Mouse (Mus musculus) limb, embryonic 15.5 days (tissue): Measurements from ENCODE around the gene Zfp422. TPM values are rescaled to one million over a fixed set of nuclear protein-coding genes. Genes with fewer than 3 reads are reported as not detected.

Experiments
- ATAC-seq: fragments of 200-750 bp; cut with Nextera tagmentation; 2 replicates; pipeline ENCODE4 v1.8.0; 2017; ENCODE audit warnings: low read depth, moderate TSS enrichment; ENCODE audit not compliant: insufficient number of reproducible peaks, low FRiP score, low TSS enrichment
- H3K27ac ChIP-seq: fragments of 300-500 bp; sonication (generic); 2 replicates; pipeline ENCODE4 v1.5.1; 2015; ENCODE audit warnings: moderate library complexity, mild to moderate bottlenecking, inconsistent platforms
- H3K27me3 ChIP-seq: fragments of 300-500 bp; sonication (generic); 2 replicates; pipeline ENCODE4 v1.6.1; 2015; ENCODE audit warnings: inconsistent platforms
- H3K36me3 ChIP-seq: fragments of 300-500 bp; sonication (generic); 2 replicates; pipeline ENCODE4 v1.6.1; 2015; ENCODE audit warnings: inconsistent platforms
- H3K4me1 ChIP-seq: fragments of 300-500 bp; sonication (generic); 2 replicates; pipeline ENCODE4 v1.6.1; 2015; ENCODE audit warnings: inconsistent platforms
- H3K4me2 ChIP-seq: fragments of 300-500 bp; sonication (generic); 2 replicates; pipeline ENCODE4 v1.6.1; 2015; ENCODE audit warnings: mild to moderate bottlenecking, inconsistent platforms
- H3K4me3 ChIP-seq: fragments of 300-500 bp; sonication (generic); 2 replicates; pipeline ENCODE4 v1.5.1; 2015; ENCODE audit warnings: mild to moderate bottlenecking, inconsistent platforms
- H3K9ac ChIP-seq: fragments of 300-500 bp; sonication (generic); 2 replicates; pipeline ENCODE4 v1.6.1; 2015; ENCODE audit warnings: inconsistent platforms
- H3K9me3 ChIP-seq: fragments of 300-500 bp; sonication (generic); 2 replicates; pipeline ENCODE4 v1.6.1; 2016; ENCODE audit warnings: inconsistent platforms
- WGBS: fragments of 180-500 bp; shearing (Covaris S2); methylation state at CpG from one replicate; pipeline ENCODE4 v1.1.7; 2015; 5-methylcytosine and 5-hydroxymethylcytosine counted together
- polyA plus RNA-seq: library from polyadenylated mRNA; unstranded; fragments of >200 nt; fragmentation: Nextera tagmentation; extraction: Ambion mirVana; gene quantifications from 2 replicates; pipeline ENCODE4 v1.2.1, GENCODE M21; 2015

Zfp422 gene
- polyA plus RNA-seq, 1 experiment from 2014 or later, result 143 TPM

DNA sequence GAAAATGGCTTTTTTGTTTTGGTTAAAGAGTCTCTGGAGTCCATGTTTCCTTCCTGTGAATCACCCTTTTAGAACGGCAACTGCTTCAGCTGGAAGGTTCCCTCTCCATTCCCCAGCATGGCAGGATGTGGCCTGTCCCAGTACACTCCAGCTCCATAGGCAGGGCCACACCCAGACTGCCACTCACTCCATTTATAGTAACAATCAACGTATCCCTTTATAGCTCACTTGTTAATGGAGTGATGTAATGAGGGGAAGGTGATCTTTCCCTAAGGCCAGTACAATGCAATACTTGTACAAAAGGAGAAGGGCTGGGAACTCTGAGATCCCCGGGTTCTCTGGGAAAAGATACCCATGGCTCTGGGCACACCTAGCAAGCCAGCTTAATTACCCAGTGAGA, 15.5 kb upstream of the Zfp422 start:
- no peak overlapping the region for H3K9ac ChIP-seq
- no peaks in the 10 kb centered on the region for H3K27me3 ChIP-seq
- H3K9me3 ChIP-seq, result no peaks in the 10 kb centered on the region
- 44% methylated on average over 3 of the region's 3 CpGs for WGBS
- H3K27ac ChIP-seq, result no peak overlapping the region
- H3K4me3 ChIP-seq, result no peak overlapping the region
- 0 out of 2 replicates have a peak, but pooled peaks cover 3% of the 10 kb centered on the region for H3K4me1 ChIP-seq
- ATAC-seq, result 0 out of 2 replicates have a peak, but pooled peaks have one; percentile 54
- no peak overlapping the region for H3K4me2 ChIP-seq
- H3K36me3 ChIP-seq, result no peaks in the 10 kb centered on the region

DNA sequence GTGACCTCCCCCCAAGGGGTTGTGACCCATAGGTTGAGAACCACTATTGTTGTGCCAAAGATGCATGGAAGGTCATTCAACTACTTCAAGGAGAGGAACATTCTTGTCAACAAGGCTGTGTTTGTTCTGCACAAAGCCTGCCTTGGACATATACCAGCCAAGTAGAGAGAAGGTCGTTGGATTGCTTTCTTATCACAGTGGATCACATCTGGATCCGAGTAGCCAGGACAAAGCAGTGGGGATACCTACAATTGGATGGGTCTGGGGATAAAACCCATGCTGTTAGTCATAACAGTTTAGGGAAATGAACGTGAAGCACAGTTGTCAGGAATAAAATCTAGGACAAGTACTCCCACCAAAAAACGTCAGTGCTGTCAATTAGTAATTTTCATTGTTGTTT, 15.1 kb upstream of the Zfp422 start:
- ATAC-seq, result no peak
- Histone ChIP-seq H3K27me3 (no peaks in the 10 kb centered on the region), H3K36me3 (no peaks in the 10 kb centered on the region), H3K9me3 (no peaks in the 10 kb centered on the region), H3K4me3 (no peak overlapping the region), H3K9ac (no peak overlapping the region), H3K4me2 (no peak overlapping the region), H3K27ac (no peak overlapping the region), H3K4me1 (0 out of 2 replicates have a peak, but pooled peaks cover 3% of the 10 kb centered on the region)
- WGBS, result 62% methylated on average over 4 of the region's 4 CpGs

DNA sequence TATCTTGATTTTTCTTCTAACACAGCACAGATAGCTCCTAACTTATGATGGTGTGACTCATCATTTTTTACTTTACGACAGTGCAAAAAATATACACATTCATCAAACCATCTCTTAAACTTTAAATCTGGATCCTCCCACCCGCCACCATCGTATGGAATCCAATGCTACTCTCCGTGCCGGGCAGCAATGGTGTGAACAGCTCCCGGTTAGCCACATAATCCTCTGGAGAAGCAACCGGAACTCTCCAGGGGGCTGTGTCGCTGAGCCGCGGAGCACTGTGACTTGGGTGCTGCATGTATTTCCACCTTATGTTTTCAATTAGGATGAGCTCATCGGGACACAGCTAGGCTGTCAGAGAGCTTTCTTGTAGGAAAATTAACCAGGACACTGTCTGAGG, 14.1 kb upstream of the Zfp422 start:
- Histone ChIP-seq H3K4me1 (0 out of 2 replicates have a peak, but pooled peaks cover 3% of the 10 kb centered on the region), H3K9ac (no peak overlapping the region), H3K27ac (no peak overlapping the region), H3K27me3 (no peaks in the 10 kb centered on the region), H3K36me3 (no peaks in the 10 kb centered on the region), H3K4me3 (no peak overlapping the region), H3K9me3 (no peaks in the 10 kb centered on the region), H3K4me2 (no peak overlapping the region)
- 58% methylated on average over 11 of the region's 11 CpGs for WGBS
- ATAC-seq, result no peak

DNA sequence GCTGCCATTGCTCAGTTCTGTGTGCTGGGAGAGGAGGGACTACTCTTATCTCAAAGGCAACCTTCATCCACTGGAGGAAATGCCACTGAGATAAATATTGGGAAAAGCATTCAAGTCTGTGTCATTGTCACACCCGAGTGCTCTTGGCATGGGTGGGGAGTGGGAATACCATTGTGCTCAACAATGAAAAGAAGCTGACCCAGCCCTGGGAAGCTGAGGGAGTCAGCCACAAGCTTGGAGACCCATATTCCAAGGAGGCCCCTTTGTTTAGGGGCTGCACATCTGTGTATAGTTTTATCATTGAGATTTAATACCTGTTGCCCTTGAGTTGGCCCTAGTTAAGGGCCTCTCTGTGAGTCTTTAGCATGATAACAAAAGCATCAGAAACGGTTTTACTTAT, 10.9 kb upstream of the Zfp422 start:
- H3K9ac ChIP-seq, result no peak overlapping the region
- no peak overlapping the region for H3K4me3 ChIP-seq
- no peak overlapping the region for H3K27ac ChIP-seq
- no peaks in the 10 kb centered on the region for H3K36me3 ChIP-seq
- no peaks in the 10 kb centered on the region for H3K9me3 ChIP-seq
- peaks cover 11% of the 10 kb centered on the region; the same call in 1 of the 2 replicates for H3K4me1 ChIP-seq
- ATAC-seq, result no peak
- H3K27me3 ChIP-seq, result no peaks in the 10 kb centered on the region
- H3K4me2 ChIP-seq, result no peak overlapping the region
- 61% methylated on average over 2 of the region's 2 CpGs for WGBS

DNA sequence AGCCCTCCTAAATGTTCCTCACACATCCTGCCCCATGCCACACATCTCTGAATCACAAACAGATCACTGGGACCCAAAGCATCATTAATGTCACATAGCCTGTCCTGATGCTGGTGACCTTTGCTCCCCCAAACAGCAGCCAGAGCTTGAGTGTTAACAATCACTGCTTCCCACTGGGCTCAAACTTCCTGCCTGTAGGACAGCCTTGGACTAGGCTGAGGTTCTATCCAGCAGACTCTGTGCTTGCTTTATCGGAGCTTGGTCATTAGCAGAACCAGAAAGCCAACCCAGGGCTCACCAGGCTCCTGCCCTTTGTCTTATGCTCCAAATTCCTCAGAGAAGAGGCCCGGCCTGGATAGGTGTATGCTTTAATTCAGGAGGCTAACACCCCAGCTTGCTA, 10.1 kb upstream of the Zfp422 start:
- Histone ChIP-seq H3K27ac (no peak overlapping the region), H3K9ac (no peak overlapping the region), H3K4me2 (no peak overlapping the region), H3K9me3 (no peaks in the 10 kb centered on the region), H3K36me3 (no peaks in the 10 kb centered on the region), H3K4me1 (peaks cover 11% of the 10 kb centered on the region; the same call in 1 of the 2 replicates), H3K27me3 (no peaks in the 10 kb centered on the region), H3K4me3 (no peak overlapping the region)
- ATAC-seq, result no peak
- WGBS, result 73% methylated on average over 2 of the region's 2 CpGs

DNA sequence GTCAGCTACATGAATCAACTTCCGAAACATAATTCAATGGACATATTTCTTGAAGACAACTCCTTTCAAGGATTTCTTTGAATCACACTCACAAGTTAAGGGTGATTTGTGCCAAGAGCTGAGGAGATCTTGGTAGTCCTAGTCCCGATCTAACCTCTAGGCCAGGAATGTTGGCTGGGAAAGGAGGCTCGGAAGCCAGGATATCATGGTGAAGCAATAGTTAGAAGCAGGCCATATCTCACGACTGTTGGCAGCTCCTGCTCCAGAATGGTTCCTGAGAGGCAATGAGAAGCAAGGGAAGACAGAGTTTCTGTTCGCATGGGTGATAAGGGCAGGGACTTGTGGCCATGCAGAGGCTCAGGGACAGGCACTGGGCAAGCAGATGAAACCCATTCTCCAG, 8.7 kb upstream of the Zfp422 start:
- ATAC-seq, result no peak

DNA sequence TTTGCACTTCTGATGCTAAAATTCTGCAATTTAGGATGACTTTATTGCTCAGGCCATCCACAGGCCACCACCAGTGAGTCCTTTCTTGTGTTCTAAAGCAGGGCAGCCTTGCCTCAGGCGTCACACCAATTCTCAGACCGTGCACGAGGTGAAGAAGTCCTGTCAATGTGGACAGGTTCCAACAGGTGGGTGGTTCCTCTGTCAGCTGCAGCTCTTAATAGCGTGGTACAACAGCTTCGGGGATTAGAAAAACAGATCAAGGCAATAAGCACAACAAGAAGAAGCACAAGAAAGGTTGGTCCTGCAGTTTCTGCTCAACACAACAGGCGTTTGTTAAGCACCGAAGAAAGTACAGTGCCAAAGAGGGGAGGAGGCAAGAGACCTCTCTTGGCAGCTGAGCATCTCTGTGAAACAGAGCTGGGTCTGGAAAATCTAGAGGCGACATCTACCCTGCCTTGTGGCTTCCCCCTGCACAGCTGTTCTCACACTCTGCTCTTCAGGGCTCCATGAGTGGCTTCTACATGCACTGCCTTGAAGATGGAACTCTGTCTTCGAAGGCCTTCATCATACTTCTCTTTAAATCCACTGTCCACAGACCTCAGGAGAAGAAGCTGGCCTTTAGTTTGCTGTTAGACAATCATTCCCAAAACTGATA, 7.9 kb upstream of the Zfp422 start:
- H3K9ac ChIP-seq, result 0 out of 2 replicates have a peak overlapping the region, but pooled peaks have one; percentile 10
- H3K4me2 ChIP-seq, result no peak overlapping the region
- H3K4me1 ChIP-seq, result peaks cover 8% of the 10 kb centered on the region; the same call in 1 of the 2 replicates
- H3K9me3 ChIP-seq, result no peaks in the 10 kb centered on the region
- ATAC-seq, result no peak
- no peaks in the 10 kb centered on the region for H3K27me3 ChIP-seq
- H3K4me3 ChIP-seq, result no peak overlapping the region
- no peak overlapping the region; the same call in 1 of the 2 replicates for H3K27ac ChIP-seq
- H3K36me3 ChIP-seq, result no peaks in the 10 kb centered on the region
- 58% methylated on average over 9 of the region's 9 CpGs for WGBS

More for the DNA sequence above, 8.7 kb upstream of the Zfp422 start:
- Histone ChIP-seq H3K9ac (no peak overlapping the region), H3K36me3 (no peaks in the 10 kb centered on the region), H3K4me1 (peaks cover 8% of the 10 kb centered on the region; the same call in 1 of the 2 replicates), H3K27ac (no peak overlapping the region), H3K27me3 (no peaks in the 10 kb centered on the region), H3K4me2 (no peak overlapping the region), H3K4me3 (no peak overlapping the region), H3K9me3 (no peaks in the 10 kb centered on the region)
- WGBS, result 78% methylated on average over 5 of the region's 5 CpGs

DNA sequence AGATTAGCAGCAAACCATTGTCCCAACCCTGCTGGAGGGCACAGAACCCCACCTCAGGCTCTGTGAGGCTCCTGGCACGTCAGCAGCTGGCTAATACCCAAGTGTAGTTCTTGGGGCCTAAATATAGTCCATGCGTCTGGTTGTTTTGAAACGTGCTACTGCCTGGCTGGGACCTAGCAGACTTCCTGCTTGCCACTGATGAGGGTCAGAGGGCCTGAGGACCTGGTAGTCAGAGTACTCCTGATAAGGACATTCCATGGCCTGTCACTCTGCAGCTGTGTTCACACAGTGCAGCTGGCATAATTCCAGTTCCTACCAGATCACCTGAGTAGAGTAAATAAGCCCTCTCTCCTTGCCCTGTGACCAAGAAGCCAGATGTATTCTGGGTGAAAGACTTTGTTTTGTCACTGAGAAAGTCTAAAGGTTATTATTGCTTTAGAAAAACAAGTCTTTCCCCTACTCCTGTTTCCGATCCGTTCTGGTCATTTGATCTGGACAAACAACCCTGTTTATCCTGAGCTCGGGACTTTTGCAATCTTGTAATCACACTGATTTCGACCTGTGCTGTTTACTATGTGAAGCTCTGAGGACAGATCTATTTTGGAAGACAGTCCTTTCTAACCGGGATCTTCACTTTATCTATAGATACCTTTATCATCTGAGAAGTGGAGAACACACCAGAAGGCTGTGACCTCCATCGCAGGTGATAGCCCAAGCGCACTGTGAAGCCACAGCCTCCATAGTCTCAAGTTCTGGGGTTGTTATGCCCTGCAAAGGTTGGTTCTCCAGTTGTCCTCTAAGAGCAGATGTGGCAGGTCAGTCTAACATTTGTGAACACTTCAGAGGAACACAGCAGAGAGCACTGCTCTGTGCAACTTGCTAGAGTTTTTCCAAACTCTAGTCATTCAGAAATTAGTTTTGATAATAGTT, 6.7 kb upstream of the Zfp422 start:
- peaks cover 8% of the 10 kb centered on the region; the same call in 1 of the 2 replicates for H3K4me1 ChIP-seq
- no peak overlapping the region for H3K9ac ChIP-seq
- no peaks in the 10 kb centered on the region for H3K27me3 ChIP-seq
- no peak overlapping the region for H3K4me2 ChIP-seq
- no peaks in the 10 kb centered on the region for H3K36me3 ChIP-seq
- peak overlapping the region; percentile 60; the same call in 1 of the 2 replicates for H3K27ac ChIP-seq
- ATAC-seq, result peak; percentile 73
- H3K9me3 ChIP-seq, result no peaks in the 10 kb centered on the region
- no peak overlapping the region for H3K4me3 ChIP-seq
- WGBS, result 58% methylated on average over 10 of the region's 10 CpGs

DNA sequence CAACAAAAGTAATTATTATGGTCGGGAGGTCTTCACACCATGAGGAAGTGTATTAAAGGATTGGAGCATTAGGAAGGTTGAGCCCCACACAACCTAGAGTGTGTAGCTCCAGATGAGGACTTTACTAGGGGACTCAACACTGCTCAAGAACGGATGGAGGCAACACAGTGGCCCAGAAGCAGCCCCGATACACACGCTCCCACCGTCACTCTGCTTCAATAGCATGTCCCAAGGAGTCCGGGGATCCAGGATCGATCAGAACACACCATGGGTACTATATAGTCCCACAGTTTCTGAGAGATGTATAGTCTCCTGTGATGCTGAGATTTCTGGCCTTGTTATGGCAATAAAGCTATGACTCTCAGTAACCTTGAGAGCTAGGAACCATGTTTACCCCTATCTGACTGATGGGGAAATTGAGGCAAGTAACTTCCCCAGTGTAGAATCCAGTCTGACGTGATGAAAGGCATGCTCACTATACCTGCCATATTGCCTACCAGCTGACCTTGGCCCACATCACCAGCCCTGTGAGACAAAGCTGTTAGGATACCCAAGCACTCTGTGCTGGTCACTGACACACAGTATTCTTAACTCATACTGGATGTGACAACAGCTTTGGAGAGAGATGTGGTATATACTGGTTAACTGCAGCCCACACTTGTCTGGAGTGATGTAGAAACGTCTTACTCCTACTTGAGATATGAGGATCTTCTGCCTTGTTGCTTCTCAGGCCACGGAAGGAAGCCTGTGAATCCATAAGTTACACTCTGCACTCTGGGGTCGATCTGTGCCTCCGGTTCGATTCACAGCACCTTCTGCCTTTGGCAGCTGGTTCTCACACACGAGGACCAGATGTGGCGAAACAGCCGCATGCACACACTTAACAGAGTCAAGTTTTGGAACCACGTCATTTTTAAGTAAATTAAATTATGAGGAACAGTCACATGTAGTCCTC, 5.2 kb upstream of the Zfp422 start:
- Histone ChIP-seq H3K36me3 (no peaks in the 10 kb centered on the region), H3K4me3 (no peak overlapping the region), H3K27ac (no peak overlapping the region), H3K27me3 (no peaks in the 10 kb centered on the region), H3K4me2 (no peak overlapping the region), H3K9ac (no peak overlapping the region), H3K9me3 (no peaks in the 10 kb centered on the region), H3K4me1 (peaks cover 8% of the 10 kb centered on the region; the same call in 1 of the 2 replicates)
- ATAC-seq, result no peak
- 89% methylated on average over 17 of the region's 17 CpGs for WGBS

DNA sequence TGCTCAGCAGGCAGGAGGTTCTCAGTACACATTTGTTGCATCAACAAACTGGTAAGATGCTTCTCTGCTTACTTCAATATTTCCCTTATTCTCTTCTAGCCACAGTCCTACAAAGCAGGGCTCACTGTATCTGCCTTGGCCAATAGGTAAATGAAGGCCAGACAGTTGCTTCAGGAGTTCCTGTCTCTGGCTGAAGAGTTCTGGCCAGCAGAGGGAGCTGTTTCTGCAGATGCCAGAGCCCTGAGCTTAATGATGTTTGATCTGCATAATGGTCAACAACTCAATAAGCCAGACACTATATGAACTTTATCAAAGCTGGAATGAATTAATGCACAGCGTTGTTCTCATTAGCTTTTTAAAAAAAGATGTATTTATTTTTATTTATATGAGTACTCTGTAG, 3.3 kb upstream of the Zfp422 start:
- Histone ChIP-seq H3K4me2 (no peak overlapping the region), H3K36me3 (no peaks in the 10 kb centered on the region), H3K9me3 (no peaks in the 10 kb centered on the region), H3K27me3 (no peaks in the 10 kb centered on the region), H3K27ac (no peak overlapping the region), H3K4me1 (peaks cover 7% of the 10 kb centered on the region; the same call in 1 of the 2 replicates), H3K9ac (no peak overlapping the region), H3K4me3 (no peak overlapping the region)
- WGBS, result 51% methylated on average over 1 of the region's 1 CpGs
- ATAC-seq, result no peak

DNA sequence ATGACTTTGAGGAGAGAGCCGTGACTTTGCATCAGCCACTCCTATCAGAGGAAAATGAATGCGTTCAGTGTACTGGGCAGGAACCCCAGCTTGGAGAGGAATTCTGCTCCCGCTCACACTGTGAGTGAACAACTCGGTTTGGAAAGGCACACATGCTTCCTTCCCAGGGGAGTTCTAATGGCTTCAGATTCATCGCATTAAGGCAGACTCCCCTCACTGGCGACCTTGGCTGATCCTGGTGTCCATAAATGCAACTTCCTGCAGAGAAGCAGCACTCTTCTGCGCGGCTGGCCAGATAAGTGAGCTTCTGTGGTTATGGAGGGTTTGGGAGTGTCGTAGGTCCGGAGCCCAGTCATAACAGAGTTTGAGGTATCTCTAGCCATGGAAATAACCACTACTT, 967 bp upstream of the Zfp422 start:
- Histone ChIP-seq H3K4me1 (no peaks in the 10 kb centered on the region), H3K27me3 (no peaks in the 10 kb centered on the region), H3K4me3 (no peak overlapping the region), H3K4me2 (no peak overlapping the region), H3K9ac (no peak overlapping the region), H3K36me3 (peaks cover 15% of the 10 kb centered on the region), H3K27ac (no peak overlapping the region), H3K9me3 (no peaks in the 10 kb centered on the region)
- 87% methylated on average over 10 of the region's 10 CpGs for WGBS
- no peak for ATAC-seq
